Mouse (Mus musculus): ENCODE data around the gene Zfp518a. TPM values are rescaled to one million over a fixed set of nuclear protein-coding genes. Genes with fewer than 3 reads are reported as not detected.

The Zfp518a gene
- 2.2 and 3.6 TPM in 2 replicates for polyA plus RNA-seq (2012; rRNA removed)

DNA sequence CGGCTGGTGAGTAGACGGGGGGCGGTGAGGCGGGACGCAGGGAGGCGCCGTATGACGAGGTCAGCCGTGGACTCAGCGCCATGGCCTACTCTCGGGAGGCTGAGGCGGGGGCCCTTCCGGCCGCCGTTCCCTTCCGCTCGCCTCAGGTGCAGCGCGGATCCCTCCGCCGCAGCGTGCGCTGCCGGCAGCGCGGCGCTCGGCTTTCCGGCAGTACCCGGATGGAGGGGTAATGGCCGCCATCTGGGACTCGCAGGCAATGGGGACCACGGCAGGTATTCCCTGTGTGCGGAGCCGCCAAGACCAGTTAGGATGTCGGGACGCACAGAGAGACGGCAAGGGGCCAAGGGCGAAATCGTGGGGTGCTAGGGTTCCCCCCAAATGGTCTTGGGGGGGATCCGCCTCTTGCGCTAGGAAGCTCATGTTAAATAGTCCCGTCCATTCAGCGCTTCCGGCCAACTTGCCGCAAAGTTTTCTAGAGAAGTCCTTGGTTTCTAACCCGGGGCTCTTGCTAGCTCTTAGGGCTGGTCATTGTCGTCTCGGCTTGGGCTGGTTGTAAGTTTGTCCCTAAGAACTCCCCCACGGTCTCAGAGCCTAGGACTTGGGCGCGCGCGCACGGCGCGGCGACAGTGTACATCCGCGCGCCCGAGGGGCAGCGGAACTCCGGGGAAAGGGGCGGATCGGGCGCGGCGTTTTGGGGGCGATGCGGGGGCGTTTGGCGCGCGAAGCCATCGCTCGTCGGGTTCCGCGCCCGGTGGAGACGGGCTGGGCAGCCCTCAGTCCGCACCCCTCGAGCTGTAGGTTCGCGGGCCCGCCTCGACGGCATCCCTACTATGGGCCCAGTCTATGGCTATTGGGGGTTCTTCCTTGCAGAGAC is at the start of gene Zfp518a:
Gene Zfp518a (plus strand): TSS at position 187 of the 874 bp plus-strand sequence.
- TF ChIP-seq CTCF (IDR thresholded peaks at IDR 0.05; ENCODE audit: control insufficient read depth, insufficient read depth, insufficient replicate concordance, low read depth, low read length) = no peak
- peak; percentile 88 for TF ChIP-seq POLR2A (IDR thresholded peaks at IDR 0.05; ENCODE audit: control insufficient read depth, low read depth, low read length)
- Histone ChIP-seq H3K4me1 (ENCODE audit: control insufficient read depth, insufficient read depth, low read length) (peaks cover 2% of the 10 kb centered on the region), H3K27me3 (ENCODE audit: control insufficient read depth, insufficient read depth, low read length) (no peaks in the 10 kb centered on the region), H3K27ac (ENCODE audit: control insufficient read depth, insufficient read depth, low read depth, low read length) (peak within 1 kb of the TSS; percentile 93), H3K4me3 (ENCODE audit: control insufficient read depth, low read depth, low read length) (peak within 1 kb of the TSS; percentile 93), H3K36me3 (ENCODE audit: control insufficient read depth, insufficient read depth, low read length) (no peaks in the 10 kb centered on the region)

DNA sequence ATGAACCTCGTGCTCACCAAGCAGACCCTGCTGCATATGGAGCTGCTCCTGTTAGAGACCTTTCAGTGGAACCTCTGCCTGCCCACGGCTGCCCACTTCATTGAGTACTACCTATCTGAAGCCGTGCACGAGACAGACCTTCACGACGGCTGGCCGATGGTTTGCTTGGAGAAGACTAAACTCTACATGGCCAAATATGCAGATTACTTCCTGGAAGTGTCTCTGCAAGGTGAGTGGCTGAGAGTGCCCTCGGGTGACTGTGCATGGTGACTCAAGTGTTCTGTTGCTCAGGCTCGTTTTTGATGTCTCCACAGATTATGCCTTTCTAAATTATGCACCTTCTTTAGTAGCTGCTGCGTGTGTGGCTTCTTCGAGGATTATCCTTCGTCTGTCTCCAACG is 49.8 kb upstream of the Zfp518a start:
- Histone ChIP-seq H3K27ac (ENCODE audit: control insufficient read depth, insufficient read depth, low read depth, low read length) (no peak overlapping the region), H3K27me3 (ENCODE audit: control insufficient read depth, insufficient read depth, low read length) (no peaks in the 10 kb centered on the region), H3K4me1 (ENCODE audit: control insufficient read depth, insufficient read depth, low read length) (no peaks in the 10 kb centered on the region), H3K4me3 (ENCODE audit: control insufficient read depth, low read depth, low read length) (no peak overlapping the region), H3K36me3 (ENCODE audit: control insufficient read depth, insufficient read depth, low read length) (no peaks in the 10 kb centered on the region)
- TF ChIP-seq CTCF (IDR thresholded peaks at IDR 0.05; ENCODE audit: control insufficient read depth, insufficient read depth, insufficient replicate concordance, low read depth, low read length) = no peak
- TF ChIP-seq POLR2A (IDR thresholded peaks at IDR 0.05; ENCODE audit: control insufficient read depth, low read depth, low read length) = no peak

DNA sequence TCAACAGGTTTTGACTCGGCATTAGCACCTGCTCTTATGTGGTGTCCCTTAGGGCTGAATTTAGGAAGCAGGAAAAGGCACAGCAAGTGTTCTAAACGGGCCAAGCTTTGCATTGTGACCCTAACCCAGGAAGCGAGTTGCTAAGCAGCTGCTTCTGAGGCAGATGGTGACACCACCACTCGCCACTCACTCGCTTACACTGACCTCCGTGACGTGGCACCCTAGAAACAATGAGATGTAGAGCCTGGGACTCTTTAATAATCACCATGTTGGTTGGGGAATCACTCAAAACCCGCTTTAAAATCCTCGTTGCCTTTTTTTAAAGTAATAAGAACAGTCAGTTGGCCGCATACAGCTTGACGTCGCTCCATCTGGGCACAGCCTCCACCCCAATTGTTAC is 45.1 kb upstream of the Zfp518a start:
- Histone ChIP-seq H3K36me3 (ENCODE audit: control insufficient read depth, insufficient read depth, low read length) (no peaks in the 10 kb centered on the region), H3K4me1 (ENCODE audit: control insufficient read depth, insufficient read depth, low read length) (no peaks in the 10 kb centered on the region), H3K4me3 (ENCODE audit: control insufficient read depth, low read depth, low read length) (no peak overlapping the region; the same call in 1 of the 2 replicates), H3K27ac (ENCODE audit: control insufficient read depth, insufficient read depth, low read depth, low read length) (no peak overlapping the region), H3K27me3 (ENCODE audit: control insufficient read depth, insufficient read depth, low read length) (no peaks in the 10 kb centered on the region)
- no peak for TF ChIP-seq CTCF (IDR thresholded peaks at IDR 0.05; ENCODE audit: control insufficient read depth, insufficient read depth, insufficient replicate concordance, low read depth, low read length)
- TF ChIP-seq POLR2A (IDR thresholded peaks at IDR 0.05; ENCODE audit: control insufficient read depth, low read depth, low read length) = no peak; the same call in 1 of the 2 replicates

DNA sequence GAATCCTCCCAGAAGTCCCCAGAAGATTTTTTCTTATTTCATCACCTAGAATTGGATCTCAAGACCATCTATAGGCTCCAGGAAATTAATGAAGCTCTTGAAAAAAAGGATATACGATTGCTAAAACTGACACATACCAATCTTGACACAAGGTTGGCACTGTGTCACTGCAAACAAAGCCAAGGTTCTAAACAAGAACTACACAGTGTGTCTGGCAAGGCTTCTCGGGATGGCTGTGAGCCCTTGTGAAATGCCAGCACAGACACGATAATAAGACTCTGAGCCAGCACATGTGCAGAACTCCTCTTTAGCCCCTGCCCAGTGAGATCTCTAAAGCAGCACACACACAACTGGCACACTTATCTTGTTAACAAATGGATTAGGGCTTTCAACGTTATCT is 35.0 kb upstream of the Zfp518a start:
- Histone ChIP-seq H3K27me3 (ENCODE audit: control insufficient read depth, insufficient read depth, low read length) (no peaks in the 10 kb centered on the region), H3K27ac (ENCODE audit: control insufficient read depth, insufficient read depth, low read depth, low read length) (no peak overlapping the region), H3K4me3 (ENCODE audit: control insufficient read depth, low read depth, low read length) (no peak overlapping the region), H3K4me1 (ENCODE audit: control insufficient read depth, insufficient read depth, low read length) (no peaks in the 10 kb centered on the region), H3K36me3 (ENCODE audit: control insufficient read depth, insufficient read depth, low read length) (no peaks in the 10 kb centered on the region)
- no peak for TF ChIP-seq CTCF (IDR thresholded peaks at IDR 0.05; ENCODE audit: control insufficient read depth, insufficient read depth, insufficient replicate concordance, low read depth, low read length)
- no peak for TF ChIP-seq POLR2A (IDR thresholded peaks at IDR 0.05; ENCODE audit: control insufficient read depth, low read depth, low read length)

DNA sequence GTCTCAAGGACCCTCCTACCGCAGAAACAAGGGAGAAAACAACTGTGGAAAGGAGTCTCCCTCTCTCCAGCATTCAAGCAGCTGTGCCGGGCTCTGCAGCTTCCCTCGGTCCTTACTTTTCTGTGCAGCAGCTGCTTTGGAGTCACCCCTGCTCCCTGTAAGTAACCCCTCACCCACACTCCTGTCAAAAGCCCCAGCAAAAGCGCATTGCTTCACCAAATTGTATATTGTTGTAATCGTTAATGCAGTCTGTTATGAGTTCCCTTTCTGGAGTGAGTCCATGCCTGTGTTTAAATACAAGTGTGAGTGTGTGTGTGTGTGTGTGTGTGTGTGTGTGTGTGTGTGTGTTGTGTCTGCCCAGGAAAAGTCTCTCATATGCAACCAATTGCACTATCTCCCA is 26.2 kb upstream of the Zfp518a start:
- no peaks in the 10 kb centered on the region for H3K4me1 ChIP-seq (ENCODE audit: control insufficient read depth, insufficient read depth, low read length)
- TF ChIP-seq POLR2A (IDR thresholded peaks at IDR 0.05; ENCODE audit: control insufficient read depth, low read depth, low read length) (no peak), CTCF (IDR thresholded peaks at IDR 0.05; ENCODE audit: control insufficient read depth, insufficient read depth, insufficient replicate concordance, low read depth, low read length) (no peak)
- H3K4me3 ChIP-seq (ENCODE audit: control insufficient read depth, low read depth, low read length) = no peak overlapping the region
- no peaks in the 10 kb centered on the region for H3K36me3 ChIP-seq (ENCODE audit: control insufficient read depth, insufficient read depth, low read length)
- no peaks in the 10 kb centered on the region for H3K27me3 ChIP-seq (ENCODE audit: control insufficient read depth, insufficient read depth, low read length)
- no peak overlapping the region for H3K27ac ChIP-seq (ENCODE audit: control insufficient read depth, insufficient read depth, low read depth, low read length)

DNA sequence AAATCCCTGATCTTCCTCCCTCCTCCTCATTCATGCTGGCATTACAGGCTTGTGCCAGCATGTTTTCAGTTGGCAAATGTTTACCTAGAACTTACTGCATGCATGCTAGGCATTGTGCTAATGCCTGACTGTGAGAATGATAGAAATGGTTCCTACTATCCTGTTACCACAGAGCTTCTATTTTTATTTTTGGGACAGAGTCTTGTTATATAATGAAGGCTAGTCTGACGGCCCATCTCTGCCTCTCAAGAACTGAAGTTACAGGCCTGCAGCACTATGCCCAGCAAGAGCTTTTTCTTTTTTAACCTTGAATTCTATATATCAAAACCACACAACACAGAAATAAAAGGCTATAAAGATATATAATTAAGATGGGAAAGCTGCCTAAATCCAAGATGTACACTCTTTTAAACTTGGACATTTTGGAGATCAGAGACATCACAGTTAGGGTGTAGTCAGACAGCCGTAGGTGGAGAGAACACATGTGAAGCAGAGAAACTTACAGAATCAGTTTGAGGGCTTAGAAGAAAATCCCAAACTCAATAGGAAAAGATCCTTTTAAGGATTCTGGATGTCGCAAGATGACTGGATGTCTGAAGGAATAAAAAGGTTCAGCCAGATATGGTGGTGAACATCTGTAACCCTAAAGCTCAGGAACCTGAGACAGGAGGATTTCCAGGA is 24.9 kb upstream of the Zfp518a start:
- Histone ChIP-seq H3K27me3 (ENCODE audit: control insufficient read depth, insufficient read depth, low read length) (no peaks in the 10 kb centered on the region), H3K36me3 (ENCODE audit: control insufficient read depth, insufficient read depth, low read length) (no peaks in the 10 kb centered on the region), H3K4me3 (ENCODE audit: control insufficient read depth, low read depth, low read length) (no peak overlapping the region), H3K4me1 (ENCODE audit: control insufficient read depth, insufficient read depth, low read length) (no peaks in the 10 kb centered on the region), H3K27ac (ENCODE audit: control insufficient read depth, insufficient read depth, low read depth, low read length) (no peak overlapping the region)
- no peak for TF ChIP-seq POLR2A (IDR thresholded peaks at IDR 0.05; ENCODE audit: control insufficient read depth, low read depth, low read length)
- no peak for TF ChIP-seq CTCF (IDR thresholded peaks at IDR 0.05; ENCODE audit: control insufficient read depth, insufficient read depth, insufficient replicate concordance, low read depth, low read length)

DNA sequence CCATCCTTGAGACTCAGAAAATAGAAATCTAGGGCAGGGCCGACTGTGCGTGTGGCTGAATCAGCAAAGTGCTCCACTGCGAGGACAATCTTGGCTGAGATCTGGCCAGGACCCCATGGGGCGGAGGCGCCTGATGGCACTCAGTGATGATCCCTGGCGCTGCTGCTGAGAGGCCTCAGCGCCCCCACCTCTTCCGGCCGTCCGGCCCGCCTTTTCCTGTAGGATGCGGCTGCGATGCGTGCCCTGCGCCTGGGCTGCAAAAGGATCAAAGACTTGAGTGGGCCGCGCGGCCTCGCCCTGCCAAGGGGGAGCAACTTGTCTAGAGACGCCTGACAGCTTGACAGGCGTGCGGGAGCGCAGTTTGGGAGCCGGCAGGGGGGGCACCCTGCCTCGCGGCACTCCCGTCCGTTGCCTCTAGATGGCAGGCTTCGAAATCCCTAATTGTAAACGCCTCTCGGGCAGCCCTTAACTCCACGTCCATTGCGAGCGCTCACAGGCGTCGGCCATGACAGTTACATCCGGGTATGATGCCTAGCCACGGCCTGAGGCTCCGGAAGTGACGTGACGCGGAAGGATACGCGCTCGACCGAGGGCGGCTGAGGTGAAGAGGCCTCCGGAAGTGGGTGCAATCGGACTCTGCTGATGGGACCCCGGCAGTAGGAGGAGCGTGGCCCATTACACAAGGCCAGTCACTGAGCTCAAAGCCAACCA is 21.4 kb upstream of the Zfp518a start:
- Histone ChIP-seq H3K27me3 (ENCODE audit: control insufficient read depth, insufficient read depth, low read length) (no peaks in the 10 kb centered on the region), H3K27ac (ENCODE audit: control insufficient read depth, insufficient read depth, low read depth, low read length) (peak overlapping the region; percentile 95), H3K4me1 (ENCODE audit: control insufficient read depth, insufficient read depth, low read length) (no peaks in the 10 kb centered on the region), H3K4me3 (ENCODE audit: control insufficient read depth, low read depth, low read length) (peak overlapping the region; percentile 96), H3K36me3 (ENCODE audit: control insufficient read depth, insufficient read depth, low read length) (no peaks in the 10 kb centered on the region)
- TF ChIP-seq CTCF (IDR thresholded peaks at IDR 0.05; ENCODE audit: control insufficient read depth, insufficient read depth, insufficient replicate concordance, low read depth, low read length) (no peak), POLR2A (IDR thresholded peaks at IDR 0.05; ENCODE audit: control insufficient read depth, low read depth, low read length) (peak; percentile 97)
